Mouse (Mus musculus) left cerebral cortex, adult 2 months (tissue): ENCODE measurements around the gene Irs3. TPM values are rescaled to one million over a fixed set of nuclear protein-coding genes. Genes with fewer than 3 reads are reported as not detected.

Experiments used
- DNase-seq, 2 experiments: peaks; one replicate each; pipeline ENCODE4 v3.0.0; 2021 to 2022; ENCODE audit warnings: low spot score in 2 of 2, mixed read lengths in 1 of 2; ENCODE audit errors: extremely low spot score in 1 of 2
- H3K27ac ChIP-seq: fragments of 200-600 bp; 2 replicates; pipeline ENCODE4 v1.8.1; 2022
- H3K4me3 ChIP-seq: fragments of 200-600 bp; 2 replicates; pipeline ENCODE4 v1.8.1; 2022
- CTCF ChIP-seq: fragments of 200-600 bp; IDR thresholded peaks from 2 replicates; pipeline ENCODE4 v1.8.1; 2022; ENCODE audit warnings: antibody characterized with exemption, mild to moderate bottlenecking, moderate library complexity
- intact Hi-C: fragments of 180-260 bp; cut with DNase I; formaldehyde crosslinking; loops from one replicate; pipeline ENCODE4 v1.15.1; 2025
- total RNA-seq, 2 experiments: library from RNA; stranded (reverse); gene quantifications; 2 replicates each; pipeline ENCODE4 v1.2.3; 2021

The Irs3 gene
- total RNA-seq, 2 experiments from 2014 or later: 0.14 to 0.29 TPM

GRCm38 (mm10) chr5:137678736-137679135 is 33.2 kb upstream of the Irs3 start:
- intact Hi-C loops: no loop called here
- H3K4me3 ChIP-seq: no peak overlapping the region
- TF ChIP-seq CTCF: no peak

GRCm38 (mm10) chr5:137677859-137678258 is 32.3 kb upstream of the Irs3 start:
- TF ChIP-seq CTCF: no peak
- no peak overlapping the region for H3K27ac ChIP-seq
- intact Hi-C loops: no loop called here
- H3K4me3 ChIP-seq: no peak overlapping the region
- no peak for DNase-seq

More at GRCm38 (mm10) chr5:137678736-137679135, 33.2 kb upstream of the Irs3 start:
- no peak overlapping the region for H3K27ac ChIP-seq
- DNase-seq: no peak

- DNase-seq: no peak
- Histone ChIP-seq H3K4me3 (no peak overlapping the region), H3K27ac (no peak overlapping the region)
- intact Hi-C loops: no loop called here
- no peak for TF ChIP-seq CTCF
These were observed 29.3 kb upstream of the Irs3 start for GRCm38 (mm10) chr5:137674786-137675185.

GRCm38 (mm10) chr5:137673015-137673414 is 27.5 kb upstream of the Irs3 start:
- TF ChIP-seq CTCF: no peak
- Histone ChIP-seq H3K27ac (no peak overlapping the region), H3K4me3 (no peak overlapping the region)
- no peak for DNase-seq
- intact Hi-C loops: loop anchor here (2.0 kb wide), 1 partner anchor 16 kb away; no protein-coding TSS in a partner anchor

- intact Hi-C loops: loop anchor here (2.0 kb wide), 1 partner anchor 16 kb away; no protein-coding TSS in a partner anchor
- TF ChIP-seq CTCF: no peak
- Histone ChIP-seq H3K4me3 (no peak overlapping the region), H3K27ac (0 out of 2 replicates have a peak overlapping the region, but pooled peaks have one; percentile 7)
- DNase-seq: no peak
These were observed 26.8 kb upstream of the Irs3 start for GRCm38 (mm10) chr5:137672361-137672760.

GRCm38 (mm10) chr5:137671443-137672240 is 26.1 kb upstream of the Irs3 start:
- TF ChIP-seq CTCF: peak; percentile 3
- Histone ChIP-seq H3K27ac (peak overlapping the region; percentile 67), H3K4me3 (no peak overlapping the region)
- peak in 1 of 2 experiments; percentile 30 for DNase-seq
- intact Hi-C loops: loop anchor here (2.0 kb wide), 1 partner anchor 15 kb away; no protein-coding TSS in a partner anchor

- DNase-seq: no peak
- TF ChIP-seq CTCF: peak; percentile 24
- intact Hi-C loops: no loop called here
- Histone ChIP-seq H3K4me3 (no peak overlapping the region), H3K27ac (no peak overlapping the region)
These were observed 24.7 kb upstream of the Irs3 start for GRCm38 (mm10) chr5:137670240-137670639.

- TF ChIP-seq CTCF: no peak
- DNase-seq: no peak
- intact Hi-C loops: no loop called here
- H3K27ac ChIP-seq: no peak overlapping the region
- no peak overlapping the region for H3K4me3 ChIP-seq
These were observed 23.5 kb upstream of the Irs3 start for GRCm38 (mm10) chr5:137668971-137669370.

GRCm38 (mm10) chr5:137663057-137663456 is 17.5 kb upstream of the Irs3 start:
- intact Hi-C loops: no loop called here
- no peak for DNase-seq
- H3K4me3 ChIP-seq: no peak overlapping the region
- TF ChIP-seq CTCF: no peak
- no peak overlapping the region for H3K27ac ChIP-seq

GRCm38 (mm10) chr5:137660064-137660688 is 14.7 kb upstream of the Irs3 start:
- DNase-seq: no peak
- intact Hi-C loops: no loop called here
- TF ChIP-seq CTCF: no peak
- Histone ChIP-seq H3K4me3 (no peak overlapping the region), H3K27ac (no peak overlapping the region; the same call in 1 of the 2 replicates)

GRCm38 (mm10) chr5:137656977-137657376 is 11.5 kb upstream of the Irs3 start:
- H3K4me3 ChIP-seq: no peak overlapping the region
- H3K27ac ChIP-seq: no peak overlapping the region
- DNase-seq: peak; percentile 73 to 74
- peak; percentile 89 for TF ChIP-seq CTCF
- intact Hi-C loops: loop anchor here (1.0 to 2.0 kb wide), 2 partner anchors 16 to 100 kb away; no protein-coding TSS in a partner anchor

- intact Hi-C loops: loop anchor here (5.0 kb wide), 1 partner anchor 67 kb away; no protein-coding TSS in a partner anchor
- H3K27ac ChIP-seq: no peak overlapping the region
- H3K4me3 ChIP-seq: no peak overlapping the region
- DNase-seq: no peak
- TF ChIP-seq CTCF: peak; percentile 15; the same call in 1 of the 2 replicates
These were observed 9.2 kb upstream of the Irs3 start for GRCm38 (mm10) chr5:137654746-137655145.
